In genomic region chr8:77549121-77549706, GRCm38 (mm10) we compare ENCODE assay signal across 8 mouse cellular contexts. TPM values are rescaled to one million over a fixed set of nuclear protein-coding genes. Genes with fewer than 3 reads are reported as not detected.
A peak's percentile ranks its signal among the peaks of the same experiment; 100 is the strongest.
DNase-seq lines count a peak whose midpoint lies in the region; ATAC-seq and TF ChIP-seq lines count a peak whose summit lies in the region.

Prmt9 (plus strand) TSS chr8:77549397.

- peak; percentile 96 for ATAC-seq in forebrain, embryonic 16.5 days
- ATAC-seq in lung, embryonic 14.5 days (ENCODE audit: insufficient read depth), result peak; percentile 97

- 3% methylated on average over 42 of the region's 42 CpGs for WGBS in forebrain, embryonic 16.5 days
- WGBS in lung, embryonic 14.5 days, result 4% methylated on average over 42 of the region's 42 CpGs
- 2% methylated on average over 42 of the region's 42 CpGs for WGBS in olfactory bulb, adult 2 months
- WGBS in thymus, adult 2 months, result 6% methylated on average over 42 of the region's 42 CpGs

- DNase-seq in ES-E14 (ENCODE audit: low read depth, low spot score), result peak; percentile 69
- peak; percentile 87 for DNase-seq in cerebellum, adult 11-12 months
- DNase-seq in heart, postnatal 36 days, result peak; percentile 97
- peak; percentile 91 to 95 for DNase-seq in layer of hippocampus, adult 2 months (ENCODE audit: low spot score in 2 of 2)
- peak; percentile 98 for DNase-seq in lung, embryonic 14.5 days
- DNase-seq in thymus, adult 2 months, result peak; percentile 94

- no peak within 1 kb of the TSS for H3K27ac ChIP-seq in ES-E14 (ENCODE audit: insufficient read depth, low read depth, low read length, poor library complexity, severe bottlenecking)
- H3K27ac ChIP-seq in forebrain, embryonic 16.5 days (ENCODE audit: low read length), result peak within 1 kb of the TSS; percentile 75
- H3K27ac ChIP-seq in layer of hippocampus, adult 2 months, result peak within 1 kb of the TSS; percentile 94
- peak within 1 kb of the TSS; percentile 85 for H3K27ac ChIP-seq in lung, embryonic 14.5 days (ENCODE audit: low read depth)
- H3K27ac ChIP-seq in olfactory bulb, adult 2 months (ENCODE audit: insufficient read depth, low read depth, low read length), result peak within 1 kb of the TSS; percentile 63
- no peak within 1 kb of the TSS; the same call in 1 of the 2 replicates for H3K27ac ChIP-seq in thymus, adult 2 months (ENCODE audit: control insufficient read depth, insufficient read depth, low read length)

- no peaks in the 10 kb centered on the region for H3K9me3 ChIP-seq in ES-E14 (ENCODE audit: control insufficient read depth, insufficient read depth, low read depth, low read length)
- no peaks in the 10 kb centered on the region for H3K9me3 ChIP-seq in forebrain, embryonic 16.5 days (ENCODE audit: control insufficient read depth, low read length)
- no peaks in the 10 kb centered on the region for H3K9me3 ChIP-seq in lung, embryonic 14.5 days (ENCODE audit: low read depth, low read length)

- no peaks in the 10 kb centered on the region for H3K27me3 ChIP-seq in forebrain, embryonic 16.5 days (replicated peaks; ENCODE audit: control insufficient read depth, insufficient read depth, low read length)
- no peaks in the 10 kb centered on the region for H3K27me3 ChIP-seq in lung, embryonic 14.5 days (ENCODE audit: insufficient read depth, low read length)
- H3K27me3 ChIP-seq in thymus, adult 2 months (ENCODE audit: control insufficient read depth, insufficient read depth, low read length), result no peaks in the 10 kb centered on the region

- no peak for TF ChIP-seq CTCF in layer of hippocampus, adult 2 months (conservative IDR thresholded peaks at IDR 0.05)
- no peak for TF ChIP-seq CTCF in lung, embryonic 14.5 days (IDR thresholded peaks at IDR 0.05; ENCODE audit: low read depth)
- no peak for TF ChIP-seq CTCF in olfactory bulb, adult 2 months (IDR thresholded peaks at IDR 0.05; ENCODE audit: insufficient read depth, low read depth, low read length)
- TF ChIP-seq CTCF in thymus, adult 2 months (IDR thresholded peaks at IDR 0.05; ENCODE audit: borderline replicate concordance, control insufficient read depth, extremely low read depth, insufficient read depth, low read length, poor library complexity), result 0 out of 2 replicates have a peak, but pooled peaks have one; percentile 13

- H3K4me3 ChIP-seq in ES-E14 (ENCODE audit: insufficient read depth in 1 of 2, low read depth in 1 of 2, low read length in 2 of 2, poor library complexity in 1 of 2, severe bottlenecking in 1 of 2), result peak within 1 kb of the TSS; percentile 84 to 86
- H3K4me3 ChIP-seq in forebrain, embryonic 16.5 days (replicated peaks; ENCODE audit: low read length), result peak within 1 kb of the TSS; percentile 100
- H3K4me3 ChIP-seq in layer of hippocampus, adult 2 months, result peak within 1 kb of the TSS; percentile 93
- H3K4me3 ChIP-seq in lung, embryonic 14.5 days (ENCODE audit: low read depth, low read length), result peak within 1 kb of the TSS; percentile 84
- H3K4me3 ChIP-seq in olfactory bulb, adult 2 months (ENCODE audit: insufficient read depth, low read depth, low read length), result peak within 1 kb of the TSS; percentile 80
- H3K4me3 ChIP-seq in thymus, adult 2 months (ENCODE audit: control insufficient read depth, insufficient read depth, low read length), result peak within 1 kb of the TSS; percentile 82

- in situ Hi-C loops in ES-E14 (cut with MboI; ENCODE audit: low sequenced_read_pairs in 2 of 2, unreplicated experiment in 2 of 2), result no loop called here

- peak within 1 kb of the TSS; percentile 76 for H3K4me2 ChIP-seq in forebrain, embryonic 16.5 days (ENCODE audit: low read length)
- peak within 1 kb of the TSS; percentile 92 for H3K4me2 ChIP-seq in lung, embryonic 14.5 days

- peak; percentile 78 for TF ChIP-seq POLR2A in olfactory bulb, adult 2 months (IDR thresholded peaks at IDR 0.05; ENCODE audit: insufficient read depth, low read depth, low read length)
- peak; percentile 88 for TF ChIP-seq POLR2A in thymus, adult 2 months (IDR thresholded peaks at IDR 0.05; ENCODE audit: control insufficient read depth, extremely low read depth, insufficient read depth, low read length, poor library complexity)

- intact Hi-C loops in heart, postnatal 36 days (cut with DNase I), result loop anchor here (2.0 kb wide), 1 partner anchor 32 kb away; the partner anchor contains the start of gene Arhgap10

- no peaks in the 10 kb centered on the region for H3K4me1 ChIP-seq in ES-E14 (ENCODE audit: control insufficient read depth in 2 of 2, insufficient read depth in 2 of 2, low read length in 2 of 2, poor library complexity in 1 of 2)
- peaks cover 14% of the 10 kb centered on the region for H3K4me1 ChIP-seq in forebrain, embryonic 16.5 days (replicated peaks; ENCODE audit: control insufficient read depth, insufficient read depth, low read length)
- H3K4me1 ChIP-seq in lung, embryonic 14.5 days (ENCODE audit: insufficient read depth), result no peaks in the 10 kb centered on the region
- H3K4me1 ChIP-seq in olfactory bulb, adult 2 months (ENCODE audit: control insufficient read depth, insufficient read depth, low read length), result peaks cover 3% of the 10 kb centered on the region; the same call in 1 of the 2 replicates
- H3K4me1 ChIP-seq in thymus, adult 2 months (replicated peaks; ENCODE audit: control insufficient read depth, insufficient read depth, low read length), result 0 out of 2 replicates have a peak, but pooled peaks cover 2% of the 10 kb centered on the region

- peaks cover 5% of the 10 kb centered on the region for H3K36me3 ChIP-seq in ES-E14 (ENCODE audit: control insufficient read depth, insufficient read depth, low read length, poor library complexity, severe bottlenecking)
- H3K36me3 ChIP-seq in forebrain, embryonic 16.5 days (ENCODE audit: control insufficient read depth, insufficient read depth), result peaks cover 22% of the 10 kb centered on the region
- peaks cover 20% of the 10 kb centered on the region for H3K36me3 ChIP-seq in lung, embryonic 14.5 days (ENCODE audit: insufficient read depth)
- H3K36me3 ChIP-seq in thymus, adult 2 months (ENCODE audit: control insufficient read depth, insufficient read depth, low read length), result peaks cover 14% of the 10 kb centered on the region

- H3K9ac ChIP-seq in ES-E14 (ENCODE audit: insufficient read depth, low read depth, low read length, poor library complexity, severe bottlenecking), result peak within 1 kb of the TSS; percentile 94
- H3K9ac ChIP-seq in forebrain, embryonic 16.5 days (replicated peaks; ENCODE audit: low read depth, low read length), result peak within 1 kb of the TSS; percentile 97
- peak within 1 kb of the TSS; percentile 88 for H3K9ac ChIP-seq in lung, embryonic 14.5 days

TF ChIP-seq in ES-E14, 5 proteins besides CTCF, POLR2A, EP300 and RAD21:
- TF ChIP-seq ZNF384 (IDR thresholded peaks at IDR 0.05; ENCODE audit: low read depth, low read length) (no peak), ZC3H11A (IDR thresholded peaks at IDR 0.05; ENCODE audit: borderline replicate concordance, low read depth, low read length) (no peak)

RNA-seq across cellular contexts. Expression of gene Prmt9, which starts in this region (rescaled TPM):
- total RNA-seq in ES-E14 (2012; rRNA removed), result 11.9 and 18.2 TPM in 2 replicates
- polyA plus RNA-seq in forebrain, embryonic 16.5 days (2015; fragmentation: Nextera tagmentation; extraction: Ambion mirVana), result 28.5 and 28.6 TPM in 2 replicates
- total RNA-seq in heart, postnatal 36 days (2021), result 10 to 100 TPM; 11.7 TPM
- 10 to 100 TPM; 17.9 to 21.5 TPM for total RNA-seq in layer of hippocampus, adult 2 months (2021)
- polyA plus RNA-seq in lung, embryonic 14.5 days (2014; fragmentation: Nextera tagmentation; extraction: Ambion mirVana), result 19.9 and 22.0 TPM in 2 replicates
- polyA plus RNA-seq in olfactory bulb, adult 2 months (2012; ENCODE audit: insufficient read depth, insufficient read length, low replicate concordance, missing spikeins), result not detected in 2 replicates
- 15.3 and 15.5 TPM in 2 replicates for polyA plus RNA-seq in thymus, adult 2 months (2012; rRNA removed)

Comparison
In these comparisons a context has a peak if more than half of its experiments do, and no peak if none do; other contexts are left out.
1. H3K27ac ChIP-seq: peak in forebrain, embryonic 16.5 days (single experiment), layer of hippocampus, adult 2 months (single experiment), lung, embryonic 14.5 days (single experiment) and olfactory bulb, adult 2 months (single experiment); none in ES-E14 (single experiment) and thymus, adult 2 months (single experiment).
2. Peak in every context shown above with its lines, with median percentiles within 50 percentile points of each other: DNase-seq, H3K4me3 ChIP-seq and H3K9ac ChIP-seq.